Mouse (Mus musculus) liver, embryonic 12.5 days (tissue): Measurements from ENCODE around the gene Tead1. TPM values are rescaled to one million over a fixed set of nuclear protein-coding genes. Genes with fewer than 3 reads are reported as not detected.

ENCODE experiments used
- ATAC-seq: fragments of 200-750 bp; cut with Nextera tagmentation; 2 replicates; pipeline ENCODE4 v1.8.0; 2017; ENCODE audit warnings: moderate number of reproducible peaks, mild to moderate bottlenecking, moderate library complexity
- H3K27ac ChIP-seq: fragments of 300-500 bp; sonication (generic); 2 replicates; pipeline ENCODE4 v1.5.1; 2016; ENCODE audit warnings: mild to moderate bottlenecking
- H3K27me3 ChIP-seq: fragments of 300-500 bp; sonication (generic); replicated peaks from 2 replicates; pipeline ENCODE4 v1.6.1; 2016; ENCODE audit warnings: mild to moderate bottlenecking, moderate library complexity
- H3K36me3 ChIP-seq: fragments of 300-500 bp; sonication (generic); 2 replicates; pipeline ENCODE4 v1.6.1; 2016; ENCODE audit warnings: mild to moderate bottlenecking, moderate library complexity
- H3K4me1 ChIP-seq: fragments of 300-500 bp; sonication (generic); 2 replicates; pipeline ENCODE4 v1.6.1; 2016
- H3K4me2 ChIP-seq: fragments of 300-500 bp; sonication (generic); 2 replicates; pipeline ENCODE4 v1.6.1; 2016; ENCODE audit warnings: mild to moderate bottlenecking, moderate library complexity
- H3K4me3 ChIP-seq: fragments of 300-500 bp; sonication (generic); 2 replicates; pipeline ENCODE4 v1.5.1; 2016; ENCODE audit warnings: mild to moderate bottlenecking, moderate library complexity
- H3K9ac ChIP-seq: fragments of 300-500 bp; sonication (generic); 2 replicates; pipeline ENCODE4 v1.6.1; 2016; ENCODE audit warnings: mild to moderate bottlenecking, moderate library complexity
- H3K9me3 ChIP-seq: fragments of 300-500 bp; sonication (generic); replicated peaks from 2 replicates; pipeline ENCODE4 v1.6.1; 2016; ENCODE audit warnings: mild to moderate bottlenecking, moderate library complexity
- WGBS: fragments of 180-500 bp; shearing (Covaris S2); methylation state at CpG from one replicate; pipeline ENCODE4 v1.1.7; 2016; ENCODE audit not compliant: insufficient replicate concordance; 5-methylcytosine and 5-hydroxymethylcytosine counted together
- polyA plus RNA-seq: library from polyadenylated mRNA; unstranded; fragments of >200 nt; fragmentation: Nextera tagmentation; extraction: Ambion mirVana; gene quantifications from 2 replicates; pipeline ENCODE4 v1.2.1, GENCODE M21; 2016

The Tead1 gene
- polyA plus RNA-seq, 1 experiment from 2014 or later, result 5.2 TPM

DNA sequence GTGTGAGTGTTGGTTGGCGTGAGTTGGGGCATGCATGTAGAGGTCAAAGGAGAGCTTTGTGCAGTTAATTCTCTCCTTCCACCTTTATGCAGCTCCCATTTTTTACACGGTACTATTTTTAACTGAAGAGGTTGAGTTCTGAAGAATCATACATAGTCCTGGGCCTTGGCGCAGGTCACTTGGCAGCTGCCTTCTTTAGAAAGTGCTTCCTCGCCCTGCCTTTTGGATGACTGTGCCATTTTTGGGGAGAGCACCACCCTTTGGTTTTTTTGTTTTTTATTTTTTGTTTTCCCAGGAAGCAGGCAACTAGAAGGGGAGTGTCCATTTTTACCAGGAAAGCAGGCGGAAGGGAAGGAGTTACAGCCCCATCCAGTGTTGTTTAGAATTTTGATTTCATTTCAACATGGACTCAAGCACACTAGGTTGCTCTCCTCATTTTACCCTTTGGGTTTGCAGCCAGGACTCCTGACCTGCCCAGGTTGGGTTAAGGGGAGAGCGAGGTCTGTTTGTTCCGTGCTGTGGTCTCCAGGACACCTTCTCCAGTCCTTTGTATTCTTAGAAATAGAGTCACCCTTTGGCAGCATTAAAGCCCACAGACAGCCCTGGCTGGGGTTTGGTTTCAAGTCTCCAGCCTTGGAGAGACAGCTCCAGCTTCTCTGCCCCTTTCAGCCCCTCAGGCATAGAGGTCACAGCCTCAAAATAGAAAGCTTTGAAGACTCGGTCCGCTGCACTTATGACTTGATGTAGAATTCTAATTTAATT lies 193.5 kb downstream of the Tead1 start:
- ATAC-seq, result no peak
- H3K4me2 ChIP-seq, result no peak overlapping the region
- H3K27ac ChIP-seq, result no peak overlapping the region
- no peak overlapping the region for H3K9ac ChIP-seq
- H3K4me1 ChIP-seq, result no peaks in the 10 kb centered on the region
- H3K27me3 ChIP-seq, result peaks cover 7% of the 10 kb centered on the region; the same call in 1 of the 2 replicates
- H3K4me3 ChIP-seq, result no peak overlapping the region
- no peaks in the 10 kb centered on the region for H3K9me3 ChIP-seq
- H3K36me3 ChIP-seq, result peaks cover 3% of the 10 kb centered on the region
- 72% methylated on average over 9 of the region's 9 CpGs for WGBS

- no peak overlapping the region for H3K4me3 ChIP-seq
- ATAC-seq, result no peak
- H3K27ac ChIP-seq, result no peak overlapping the region
- no peak overlapping the region for H3K9ac ChIP-seq
- WGBS, result 79% methylated on average over 10 of the region's 10 CpGs
- H3K9me3 ChIP-seq, result no peaks in the 10 kb centered on the region
- no peaks in the 10 kb centered on the region for H3K27me3 ChIP-seq
- H3K36me3 ChIP-seq, result peaks cover 3% of the 10 kb centered on the region; the same call in 1 of the 2 replicates
- no peak overlapping the region for H3K4me2 ChIP-seq
- H3K4me1 ChIP-seq, result no peaks in the 10 kb centered on the region
Observed at GRCm38 (mm10) chr7:112876128-112876527, 197.0 kb downstream of the Tead1 start.

GRCm38 (mm10) chr7:112883791-112884274 lies 204.7 kb downstream of the Tead1 start:
- H3K9me3 ChIP-seq, result no peaks in the 10 kb centered on the region
- no peaks in the 10 kb centered on the region for H3K36me3 ChIP-seq
- H3K4me2 ChIP-seq, result no peak overlapping the region
- H3K27ac ChIP-seq, result no peak overlapping the region
- WGBS, result 55% methylated on average over 8 of the region's 8 CpGs
- no peak overlapping the region for H3K9ac ChIP-seq
- ATAC-seq, result no peak; the same call in 1 of the 2 replicates
- no peaks in the 10 kb centered on the region; the same call in 1 of the 2 replicates for H3K27me3 ChIP-seq
- no peaks in the 10 kb centered on the region for H3K4me1 ChIP-seq
- H3K4me3 ChIP-seq, result no peak overlapping the region

DNA sequence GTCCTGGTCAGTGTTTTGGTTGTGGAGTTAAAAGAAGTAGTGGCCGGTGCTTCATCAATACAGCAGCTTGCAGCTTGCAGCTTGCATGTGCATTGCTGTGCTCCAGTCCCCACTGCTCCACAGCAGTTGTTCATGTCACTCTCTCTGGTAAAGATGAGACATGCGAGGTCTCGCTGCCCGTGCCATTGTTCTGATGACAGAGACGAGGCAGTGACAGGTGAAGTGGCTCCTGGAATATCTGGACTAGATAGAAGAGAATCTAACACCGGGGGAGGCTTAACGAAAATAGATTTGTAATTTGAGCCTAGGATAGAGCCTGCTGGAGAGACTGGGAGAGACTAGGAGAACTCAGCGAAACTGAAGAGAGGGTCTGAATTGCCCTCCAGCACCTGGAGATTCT lies 206.4 kb downstream of the Tead1 start:
- WGBS, result 66% methylated on average over 8 of the region's 8 CpGs
- no peak overlapping the region for H3K27ac ChIP-seq
- H3K9me3 ChIP-seq, result no peaks in the 10 kb centered on the region

DNA sequence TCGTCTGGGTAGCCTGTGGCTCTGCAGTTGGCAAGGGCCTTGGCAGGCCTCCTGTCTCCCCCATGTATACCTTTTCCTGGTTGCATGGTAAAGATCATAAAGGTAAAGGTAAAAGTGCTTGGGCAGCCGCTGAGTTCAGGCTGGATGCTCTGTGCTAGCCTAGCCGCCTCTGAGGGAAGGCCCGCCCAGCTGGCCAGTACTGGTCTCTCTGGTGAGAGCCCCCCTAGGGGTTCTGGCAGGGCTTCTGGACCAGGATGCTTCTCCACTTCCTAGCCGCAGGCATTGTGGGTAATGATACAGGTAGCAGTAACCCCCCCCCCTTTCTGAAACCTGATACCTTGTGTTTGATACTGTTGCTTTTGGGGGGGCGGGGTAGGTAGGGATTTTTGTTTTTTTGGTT lies 212.8 kb downstream of the Tead1 start:
- no peak overlapping the region for H3K27ac ChIP-seq
- no peaks in the 10 kb centered on the region for H3K27me3 ChIP-seq
- 71% methylated on average over 6 of the region's 6 CpGs for WGBS
- no peaks in the 10 kb centered on the region for H3K4me1 ChIP-seq
- H3K9ac ChIP-seq, result no peak overlapping the region
- H3K36me3 ChIP-seq, result no peaks in the 10 kb centered on the region
- H3K9me3 ChIP-seq, result no peaks in the 10 kb centered on the region
- no peak overlapping the region for H3K4me2 ChIP-seq
- no peak for ATAC-seq
- H3K4me3 ChIP-seq, result no peak overlapping the region

More for the DNA sequence above, 206.4 kb downstream of the Tead1 start:
- no peak overlapping the region for H3K4me3 ChIP-seq
- H3K27me3 ChIP-seq, result no peaks in the 10 kb centered on the region; the same call in 1 of the 2 replicates
- H3K4me2 ChIP-seq, result no peak overlapping the region
- no peak overlapping the region for H3K9ac ChIP-seq
- ATAC-seq, result no peak
- H3K36me3 ChIP-seq, result no peaks in the 10 kb centered on the region
- no peaks in the 10 kb centered on the region for H3K4me1 ChIP-seq

GRCm38 (mm10) chr7:112892595-112892994 lies 213.5 kb downstream of the Tead1 start:
- Histone ChIP-seq H3K9me3 (no peaks in the 10 kb centered on the region), H3K36me3 (no peaks in the 10 kb centered on the region), H3K27ac (no peak overlapping the region), H3K9ac (no peak overlapping the region), H3K4me2 (no peak overlapping the region), H3K4me3 (no peak overlapping the region), H3K4me1 (no peaks in the 10 kb centered on the region), H3K27me3 (no peaks in the 10 kb centered on the region)
- WGBS, result 73% methylated on average over 5 of the region's 5 CpGs
- ATAC-seq, result no peak

DNA sequence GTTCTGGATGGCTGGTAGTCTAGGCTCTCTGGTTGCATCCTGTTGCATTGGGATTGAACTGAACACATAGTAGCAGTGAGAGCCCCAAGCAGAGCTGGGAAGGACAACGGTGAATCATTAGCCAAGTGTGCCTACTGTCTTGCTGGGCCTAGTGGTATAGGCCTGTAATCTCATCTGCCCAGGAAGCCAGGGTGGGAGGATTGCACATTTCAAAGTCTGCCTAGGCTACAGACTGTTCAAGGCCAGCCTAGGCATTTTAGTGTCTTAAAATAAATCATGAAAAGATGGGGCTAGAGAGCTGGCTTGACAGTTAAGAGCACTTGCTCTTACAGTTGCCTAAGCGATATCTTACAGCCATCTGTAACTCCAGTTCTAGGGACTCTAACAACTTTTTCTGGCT lies 217.2 kb downstream of the Tead1 start:
- no peak overlapping the region for H3K9ac ChIP-seq
- no peaks in the 10 kb centered on the region for H3K27me3 ChIP-seq
- H3K36me3 ChIP-seq, result no peaks in the 10 kb centered on the region; the same call in 1 of the 2 replicates
- no peaks in the 10 kb centered on the region for H3K4me1 ChIP-seq
- 75% methylated on average over 2 of the region's 2 CpGs for WGBS
- no peaks in the 10 kb centered on the region for H3K9me3 ChIP-seq
- H3K4me2 ChIP-seq, result no peak overlapping the region
- no peak overlapping the region for H3K27ac ChIP-seq
- ATAC-seq, result no peak
- no peak overlapping the region for H3K4me3 ChIP-seq

- no peaks in the 10 kb centered on the region for H3K27me3 ChIP-seq
- no peaks in the 10 kb centered on the region for H3K9me3 ChIP-seq
- no peaks in the 10 kb centered on the region; the same call in 1 of the 2 replicates for H3K36me3 ChIP-seq
- H3K9ac ChIP-seq, result no peak overlapping the region
- no peak overlapping the region for H3K4me3 ChIP-seq
- WGBS, result 82% methylated on average over 7 of the region's 7 CpGs
- H3K27ac ChIP-seq, result no peak overlapping the region
- ATAC-seq, result no peak
- no peaks in the 10 kb centered on the region for H3K4me1 ChIP-seq
- no peak overlapping the region for H3K4me2 ChIP-seq
Observed at GRCm38 (mm10) chr7:112901710-112902109, 222.6 kb downstream of the Tead1 start.

GRCm38 (mm10) chr7:112906848-112907247 lies 227.7 kb downstream of the Tead1 start:
- Histone ChIP-seq H3K9ac (no peak overlapping the region), H3K4me1 (no peaks in the 10 kb centered on the region), H3K36me3 (no peaks in the 10 kb centered on the region), H3K9me3 (no peaks in the 10 kb centered on the region), H3K4me2 (no peak overlapping the region), H3K27ac (no peak overlapping the region), H3K27me3 (no peaks in the 10 kb centered on the region), H3K4me3 (no peak overlapping the region)
- no peak for ATAC-seq
- 69% methylated on average over 5 of the region's 5 CpGs for WGBS

DNA sequence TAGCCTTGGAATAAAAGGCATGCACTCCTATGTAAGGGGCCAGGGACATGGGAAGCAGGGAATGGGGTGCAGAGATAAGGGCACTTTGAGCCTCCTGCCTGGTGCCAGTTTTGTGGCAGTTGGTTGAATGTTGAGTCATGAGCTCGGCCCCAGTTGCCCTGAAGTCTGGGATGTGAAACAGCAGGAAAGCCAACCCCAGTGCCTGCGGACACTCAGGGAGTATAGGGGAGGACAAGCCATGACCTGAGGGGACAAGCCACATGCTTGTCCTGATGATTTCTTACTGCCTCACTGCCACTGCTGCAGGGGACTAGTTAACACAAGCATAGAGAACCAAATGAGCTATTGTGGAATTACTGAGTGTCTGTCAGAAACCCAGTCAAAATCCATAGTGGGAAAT lies 228.3 kb downstream of the Tead1 start:
- Histone ChIP-seq H3K4me2 (no peak overlapping the region), H3K36me3 (no peaks in the 10 kb centered on the region), H3K4me3 (no peak overlapping the region), H3K9me3 (no peaks in the 10 kb centered on the region), H3K4me1 (no peaks in the 10 kb centered on the region), H3K27me3 (no peaks in the 10 kb centered on the region), H3K27ac (no peak overlapping the region), H3K9ac (no peak overlapping the region)
- WGBS, result 48% methylated on average over 2 of the region's 2 CpGs
- ATAC-seq, result no peak

GRCm38 (mm10) chr7:112909164-112909563 lies 230.0 kb downstream of the Tead1 start:
- WGBS, result 69% methylated on average over 10 of the region's 10 CpGs
- no peaks in the 10 kb centered on the region for H3K36me3 ChIP-seq
- H3K9ac ChIP-seq, result no peak overlapping the region
- no peak overlapping the region for H3K4me3 ChIP-seq
- no peak for ATAC-seq
- no peaks in the 10 kb centered on the region for H3K4me1 ChIP-seq
- H3K4me2 ChIP-seq, result no peak overlapping the region
- no peaks in the 10 kb centered on the region for H3K9me3 ChIP-seq
- peaks cover 3% of the 10 kb centered on the region; the same call in 1 of the 2 replicates for H3K27me3 ChIP-seq
- no peak overlapping the region for H3K27ac ChIP-seq

GRCm38 (mm10) chr7:112912969-112913368 lies 233.9 kb downstream of the Tead1 start:
- Histone ChIP-seq H3K36me3 (no peaks in the 10 kb centered on the region), H3K27ac (no peak overlapping the region), H3K4me3 (no peak overlapping the region), H3K9me3 (no peaks in the 10 kb centered on the region), H3K4me2 (no peak overlapping the region), H3K9ac (no peak overlapping the region), H3K4me1 (no peaks in the 10 kb centered on the region), H3K27me3 (peaks cover 9% of the 10 kb centered on the region; the same call in 1 of the 2 replicates)
- ATAC-seq, result no peak
- WGBS, result 59% methylated on average over 3 of the region's 3 CpGs
